Mouse (Mus musculus) bone marrow macrophage, adult 2 months (primary cell): ENCODE measurements around the gene Sv2b.

Experiments
- CTCF ChIP-seq: IDR thresholded peaks from 2 replicates; pipeline ENCODE4 v1.5.1; 2012; ENCODE audit warnings: low read depth, mild to moderate bottlenecking, low read length, moderate library complexity
- POLR2A ChIP-seq: IDR thresholded peaks from 2 replicates; pipeline ENCODE4 v1.6.1; 2012; ENCODE audit warnings: mild to moderate bottlenecking, low read depth, low read length, borderline replicate concordance

- no peak for TF ChIP-seq CTCF
- TF ChIP-seq POLR2A = no peak
These were observed 55.3 kb downstream of the Sv2b start for GRCm38 (mm10) chr7:75253611-75254250.
